Mouse (Mus musculus) limb, embryonic 13.5 days (tissue): Measurements from ENCODE around the gene Tspan31. TPM values are rescaled to one million over a fixed set of nuclear protein-coding genes. Genes with fewer than 3 reads are reported as not detected.

Experiments used
- ATAC-seq: fragments of 200-750 bp; cut with Nextera tagmentation; 2 replicates; pipeline ENCODE4 v1.8.0; 2017; ENCODE audit warnings: low read depth, moderate number of reproducible peaks, moderate TSS enrichment; ENCODE audit not compliant: low FRiP score
- H3K27ac ChIP-seq: fragments of 300-500 bp; sonication (generic); 2 replicates; pipeline ENCODE4 v1.5.1; 2015; ENCODE audit warnings: inconsistent platforms, mild to moderate bottlenecking, moderate library complexity
- H3K27me3 ChIP-seq: fragments of 300-500 bp; sonication (generic); 2 replicates; pipeline ENCODE4 v1.6.1; 2015; ENCODE audit warnings: mild to moderate bottlenecking, inconsistent platforms
- H3K36me3 ChIP-seq: fragments of 300-500 bp; sonication (generic); 2 replicates; pipeline ENCODE4 v1.6.1; 2015; ENCODE audit warnings: inconsistent platforms, mild to moderate bottlenecking, moderate library complexity
- H3K4me1 ChIP-seq: fragments of 300-500 bp; sonication (generic); 2 replicates; pipeline ENCODE4 v1.6.1; 2015; ENCODE audit warnings: inconsistent platforms
- H3K4me2 ChIP-seq: fragments of 300-500 bp; sonication (generic); replicated peaks from 2 replicates; pipeline ENCODE4 v1.6.1; 2015; ENCODE audit warnings: inconsistent platforms, mild to moderate bottlenecking, moderate library complexity
- H3K4me3 ChIP-seq: fragments of 300-500 bp; sonication (generic); 2 replicates; pipeline ENCODE4 v1.5.1; 2015; ENCODE audit warnings: moderate library complexity, mild to moderate bottlenecking, inconsistent platforms
- H3K9ac ChIP-seq: fragments of 300-500 bp; sonication (generic); 2 replicates; pipeline ENCODE4 v1.6.1; 2015; ENCODE audit warnings: mild to moderate bottlenecking, inconsistent platforms
- H3K9me3 ChIP-seq: fragments of 300-500 bp; sonication (generic); 2 replicates; pipeline ENCODE4 v1.6.1; 2016; ENCODE audit warnings: inconsistent platforms
- WGBS: fragments of 180-500 bp; shearing (Covaris S2); methylation state at CpG from one replicate; pipeline ENCODE4 v1.1.7; 2015; 5-methylcytosine and 5-hydroxymethylcytosine counted together
- polyA plus RNA-seq: library from polyadenylated mRNA; unstranded; fragments of >200 nt; fragmentation: Nextera tagmentation; extraction: Ambion mirVana; gene quantifications from 2 replicates; pipeline ENCODE4 v1.2.1, GENCODE M21; 2015

The Tspan31 gene
- polyA plus RNA-seq, 1 experiment from 2014 or later, result 188 TPM

DNA sequence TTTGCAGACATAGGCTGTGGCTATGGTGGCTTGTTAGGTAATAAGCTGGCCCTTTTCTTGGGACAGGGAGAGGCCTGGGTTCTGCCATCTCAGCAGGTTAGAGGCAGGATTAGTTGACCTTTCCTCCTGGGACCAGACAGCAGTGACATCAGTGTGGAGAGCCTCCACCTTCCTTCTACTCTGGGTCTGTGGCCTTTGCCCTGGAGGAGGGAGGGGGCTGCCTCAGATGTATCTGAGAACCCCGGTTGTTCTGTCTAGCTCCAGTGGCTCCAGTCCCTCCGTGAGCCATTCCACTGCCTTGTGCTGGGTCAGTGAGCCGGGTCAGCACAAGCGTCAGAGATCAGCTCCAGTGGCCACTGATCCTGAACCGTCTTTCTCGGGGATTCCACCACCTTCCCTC lies 26.9 kb downstream of the Tspan31 start:
- no peak overlapping the region for H3K4me3 ChIP-seq
- H3K4me1 ChIP-seq, result peaks cover 19% of the 10 kb centered on the region
- 88% methylated on average over 6 of the region's 6 CpGs for WGBS
- peaks cover 30% of the 10 kb centered on the region for H3K27me3 ChIP-seq
- H3K36me3 ChIP-seq, result peaks cover 34% of the 10 kb centered on the region
- H3K9me3 ChIP-seq, result no peaks in the 10 kb centered on the region
- H3K4me2 ChIP-seq, result peak overlapping the region; percentile 97
- H3K9ac ChIP-seq, result peak overlapping the region; percentile 13; the same call in 1 of the 2 replicates
- H3K27ac ChIP-seq, result no peak overlapping the region
- no peak for ATAC-seq

DNA sequence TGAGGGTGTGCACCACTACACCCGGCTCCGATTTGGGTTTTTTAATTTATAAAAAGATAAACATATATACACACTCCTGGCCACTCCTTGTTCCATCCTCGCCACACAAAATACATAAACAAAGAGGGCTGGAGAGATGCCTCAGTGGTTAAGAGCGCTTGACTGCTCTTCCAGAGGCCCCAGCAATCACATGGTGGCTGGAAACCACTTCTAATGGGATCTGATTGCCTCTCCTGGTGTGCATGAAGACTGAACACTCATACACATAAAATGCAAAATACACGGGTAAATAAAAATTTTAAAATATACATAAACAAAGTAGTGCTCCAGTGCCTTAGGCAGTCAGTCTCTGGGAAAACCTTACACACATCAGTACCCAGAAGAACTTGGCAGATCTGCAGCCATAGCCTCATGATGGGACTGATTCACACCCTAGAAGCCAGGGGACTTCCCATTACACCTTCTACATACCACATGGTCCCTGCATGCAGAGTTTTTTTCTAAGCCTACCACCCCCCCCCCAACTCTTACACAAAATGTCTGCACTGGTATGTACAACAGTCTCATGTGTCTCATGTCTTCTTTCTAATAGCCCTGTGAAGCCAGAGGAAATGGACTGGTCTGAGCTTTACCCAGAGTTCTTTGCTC lies 27.5 kb downstream of the Tspan31 start:
- H3K4me1 ChIP-seq, result peaks cover 19% of the 10 kb centered on the region
- ATAC-seq, result no peak
- H3K4me3 ChIP-seq, result peak overlapping the region; percentile 79
- peak overlapping the region; percentile 97 for H3K4me2 ChIP-seq
- peaks cover 24% of the 10 kb centered on the region for H3K27me3 ChIP-seq
- H3K9me3 ChIP-seq, result no peaks in the 10 kb centered on the region
- peaks cover 34% of the 10 kb centered on the region for H3K36me3 ChIP-seq
- H3K9ac ChIP-seq, result peak overlapping the region; percentile 79
- H3K27ac ChIP-seq, result peak overlapping the region; percentile 69; the same call in 1 of the 2 replicates
- 16% methylated on average over 5 of the region's 5 CpGs for WGBS

DNA sequence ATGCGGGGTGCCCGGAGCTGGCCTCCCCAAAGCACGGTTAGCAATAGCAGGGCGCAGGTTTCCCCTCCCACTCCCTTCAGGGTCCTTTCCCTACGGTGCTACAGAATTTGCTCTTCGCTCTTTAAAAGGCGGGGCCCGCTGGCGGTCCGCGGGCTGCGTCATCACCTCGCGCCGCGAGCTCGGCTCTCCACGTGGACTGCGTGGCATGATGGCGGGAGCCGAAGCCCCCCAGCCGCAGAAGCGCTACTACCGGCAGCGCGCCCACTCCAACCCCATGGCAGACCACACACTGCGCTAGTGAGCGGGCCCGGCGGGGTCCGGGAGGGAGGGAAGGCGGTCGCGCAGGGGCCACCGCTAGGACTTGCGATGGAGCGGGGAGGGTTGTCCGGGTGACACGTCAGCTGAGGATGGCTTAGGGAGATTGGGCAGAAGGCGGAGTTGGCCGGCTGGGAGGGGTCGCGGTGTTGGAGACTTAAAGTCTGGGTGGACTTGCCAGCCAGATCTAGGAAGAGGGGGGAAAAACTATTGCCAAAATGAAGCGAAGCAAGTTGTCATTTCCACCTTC lies 28.2 kb downstream of the Tspan31 start:
- ATAC-seq, result peak; percentile 90
- Histone ChIP-seq H3K36me3 (peaks cover 30% of the 10 kb centered on the region), H3K27ac (peak overlapping the region; percentile 69), H3K4me1 (peaks cover 19% of the 10 kb centered on the region), H3K4me2 (peak overlapping the region; percentile 97), H3K27me3 (peaks cover 17% of the 10 kb centered on the region), H3K9me3 (no peaks in the 10 kb centered on the region), H3K4me3 (peak overlapping the region; percentile 79), H3K9ac (peak overlapping the region; percentile 79)
- WGBS, result under 1% methylated on average over 44 of the region's 44 CpGs

DNA sequence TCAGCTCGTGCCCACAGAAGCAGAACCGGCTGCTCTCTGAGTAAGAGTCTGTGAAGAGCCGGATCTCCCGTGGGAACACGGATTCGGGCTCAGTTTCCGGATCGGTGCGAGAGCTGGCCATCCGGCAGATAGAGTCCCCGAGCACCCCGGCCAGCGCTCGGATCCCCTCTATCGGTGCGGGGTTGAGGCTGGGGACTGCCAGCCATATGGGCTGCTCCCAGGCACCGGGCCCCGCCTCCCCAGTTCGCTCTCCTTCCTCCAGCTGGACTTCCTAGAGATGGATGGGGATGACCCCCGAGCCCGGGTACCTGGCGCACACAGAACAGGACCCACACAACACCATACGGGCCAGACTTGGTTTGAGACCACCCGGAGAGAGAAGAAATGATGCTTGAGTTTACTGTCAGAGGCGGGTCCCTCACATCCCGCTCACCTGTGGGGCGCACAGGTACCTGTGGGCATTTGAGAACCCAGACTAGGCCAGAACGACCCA lies 28.7 kb downstream of the Tspan31 start, which contains the start of the genes Mettl1 and Eef1akmt3:
Mettl1 (plus strand) TSS at position 141 of the 493 bp plus-strand sequence.
Eef1akmt3 (minus strand) TSS at position 240 of the 493 bp plus-strand sequence.
- Histone ChIP-seq H3K4me2 (peak within 1 kb of the TSS; percentile 97), H3K27ac (peak within 1 kb of the TSS; percentile 69), H3K4me3 (peak within 1 kb of the TSS; percentile 79), H3K27me3 (peaks cover 12% of the 10 kb centered on the region), H3K9me3 (no peaks in the 10 kb centered on the region), H3K4me1 (peaks cover 19% of the 10 kb centered on the region), H3K9ac (peak within 1 kb of the TSS; percentile 79), H3K36me3 (peaks cover 24% of the 10 kb centered on the region)
- under 1% methylated on average over 28 of the region's 28 CpGs for WGBS
- ATAC-seq, result peak; percentile 58

DNA sequence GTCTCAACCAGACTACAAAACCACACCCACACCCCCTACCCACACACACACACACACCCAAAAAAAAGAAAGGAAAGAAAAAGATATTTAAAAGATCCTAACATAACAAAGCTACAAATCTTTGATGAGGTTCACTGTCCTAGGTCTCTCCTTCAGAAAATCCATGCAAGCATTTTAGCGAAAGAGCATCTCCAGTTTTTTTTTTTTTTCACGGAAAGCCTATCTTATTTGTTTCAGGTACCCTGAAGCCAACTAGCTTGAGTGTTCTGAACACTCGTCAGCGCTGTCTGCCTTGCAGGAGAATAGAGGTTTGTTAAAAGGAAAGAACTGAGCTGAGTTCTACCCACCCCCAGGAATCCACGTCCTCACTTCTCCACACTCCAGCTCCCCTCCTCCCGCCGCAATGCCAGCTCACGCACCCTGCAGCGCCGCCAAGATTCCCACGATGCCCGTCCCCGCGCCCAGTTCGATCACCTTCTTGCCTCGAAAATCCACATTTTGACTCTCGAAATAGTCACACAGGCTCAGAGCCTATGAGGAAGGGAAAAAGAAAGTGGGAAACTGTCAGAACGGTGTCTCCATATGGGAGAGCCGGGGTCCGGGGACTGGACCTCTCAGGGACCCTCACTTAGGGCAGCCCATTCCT lies 29.4 kb downstream of the Tspan31 start:
- Histone ChIP-seq H3K4me2 (peak overlapping the region; percentile 97), H3K27ac (peak overlapping the region; percentile 69), H3K9ac (peak overlapping the region; percentile 79), H3K4me3 (peak overlapping the region; percentile 79), H3K36me3 (peaks cover 21% of the 10 kb centered on the region), H3K27me3 (peaks cover 11% of the 10 kb centered on the region), H3K9me3 (no peaks in the 10 kb centered on the region), H3K4me1 (peaks cover 19% of the 10 kb centered on the region)
- WGBS, result 1% methylated on average over 20 of the region's 20 CpGs
- peak; percentile 26 for ATAC-seq

DNA sequence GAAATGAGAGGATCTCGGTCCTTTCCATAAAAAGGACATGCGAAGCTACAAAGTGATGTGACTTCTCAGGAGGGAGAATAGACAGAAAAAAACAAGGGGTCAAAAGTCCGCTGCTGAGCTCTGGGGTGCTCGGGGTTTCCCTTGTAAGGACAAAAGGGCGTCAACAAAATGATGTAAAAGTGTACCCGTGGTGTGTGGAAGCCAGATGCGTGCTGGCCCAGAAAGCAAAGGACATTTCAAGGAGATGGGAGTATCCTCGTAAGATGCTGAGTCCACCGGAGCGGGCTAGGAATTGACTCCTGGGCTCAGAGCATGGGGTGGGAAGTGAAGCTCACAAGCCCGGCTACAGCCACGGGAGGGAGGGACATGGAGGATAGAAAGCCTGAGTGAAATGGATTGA lies 32.4 kb downstream of the Tspan31 start:
- 77% methylated on average over 12 of the region's 12 CpGs for WGBS
- ATAC-seq, result no peak

DNA sequence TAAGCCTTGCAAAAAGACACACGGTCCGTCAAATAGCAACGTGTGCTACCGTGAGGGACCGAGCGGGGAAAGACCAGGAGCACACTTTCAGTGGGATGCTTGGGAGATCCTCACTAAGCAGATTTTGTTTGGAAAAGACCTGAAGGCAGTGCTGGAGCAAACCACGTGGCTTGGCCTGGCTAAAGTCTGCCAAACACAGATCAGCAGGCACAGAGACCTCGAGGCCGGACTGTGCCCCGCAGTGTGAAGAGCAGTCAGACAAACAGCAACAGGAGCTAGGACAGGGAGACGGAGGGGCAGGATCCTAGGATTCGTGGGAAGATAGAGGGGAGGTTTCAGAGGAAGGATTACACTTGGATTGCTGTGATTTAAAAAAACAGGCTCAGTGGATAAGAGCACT lies 33.8 kb downstream of the Tspan31 start:
- Histone ChIP-seq H3K4me2 (no peak overlapping the region), H3K27me3 (peaks cover 11% of the 10 kb centered on the region), H3K4me3 (no peak overlapping the region), H3K9ac (no peak overlapping the region), H3K9me3 (no peaks in the 10 kb centered on the region), H3K4me1 (peaks cover 7% of the 10 kb centered on the region), H3K36me3 (no peaks in the 10 kb centered on the region), H3K27ac (no peak overlapping the region)
- no peak for ATAC-seq
- 82% methylated on average over 12 of the region's 12 CpGs for WGBS

More for the DNA sequence above, 32.4 kb downstream of the Tspan31 start:
- H3K4me2 ChIP-seq, result no peak overlapping the region
- H3K36me3 ChIP-seq, result no peaks in the 10 kb centered on the region
- no peak overlapping the region for H3K9ac ChIP-seq
- H3K4me3 ChIP-seq, result no peak overlapping the region
- H3K4me1 ChIP-seq, result peaks cover 12% of the 10 kb centered on the region
- H3K27ac ChIP-seq, result no peak overlapping the region
- no peaks in the 10 kb centered on the region for H3K9me3 ChIP-seq
- peaks cover 11% of the 10 kb centered on the region for H3K27me3 ChIP-seq

DNA sequence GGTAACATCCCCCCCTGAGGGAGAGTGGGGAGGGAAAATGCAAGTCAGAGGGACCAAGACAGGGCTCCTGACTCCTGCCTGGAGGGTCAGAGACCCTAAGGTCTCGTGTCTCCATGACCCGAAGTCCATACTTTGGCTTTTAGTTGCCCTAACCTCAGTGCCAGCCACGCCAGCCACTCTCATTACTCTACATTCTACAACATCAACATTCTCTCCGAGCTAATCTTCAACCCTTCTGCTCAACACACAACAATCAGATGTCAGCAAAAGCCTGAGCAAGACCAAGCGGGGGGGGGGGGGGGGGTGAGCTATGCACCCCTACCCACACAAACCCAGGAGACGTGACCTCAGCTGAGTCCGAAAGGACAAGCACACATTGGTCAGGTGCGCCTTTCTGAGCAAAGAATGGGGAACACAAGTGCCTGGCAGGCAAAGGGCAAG lies 36.7 kb downstream of the Tspan31 start:
- WGBS, result 77% methylated on average over 8 of the region's 8 CpGs
- Histone ChIP-seq H3K27ac (no peak overlapping the region), H3K4me1 (peaks cover 8% of the 10 kb centered on the region), H3K27me3 (no peaks in the 10 kb centered on the region), H3K4me2 (no peak overlapping the region), H3K9ac (no peak overlapping the region), H3K36me3 (peaks cover 12% of the 10 kb centered on the region), H3K4me3 (no peak overlapping the region), H3K9me3 (no peaks in the 10 kb centered on the region)
- ATAC-seq, result no peak

DNA sequence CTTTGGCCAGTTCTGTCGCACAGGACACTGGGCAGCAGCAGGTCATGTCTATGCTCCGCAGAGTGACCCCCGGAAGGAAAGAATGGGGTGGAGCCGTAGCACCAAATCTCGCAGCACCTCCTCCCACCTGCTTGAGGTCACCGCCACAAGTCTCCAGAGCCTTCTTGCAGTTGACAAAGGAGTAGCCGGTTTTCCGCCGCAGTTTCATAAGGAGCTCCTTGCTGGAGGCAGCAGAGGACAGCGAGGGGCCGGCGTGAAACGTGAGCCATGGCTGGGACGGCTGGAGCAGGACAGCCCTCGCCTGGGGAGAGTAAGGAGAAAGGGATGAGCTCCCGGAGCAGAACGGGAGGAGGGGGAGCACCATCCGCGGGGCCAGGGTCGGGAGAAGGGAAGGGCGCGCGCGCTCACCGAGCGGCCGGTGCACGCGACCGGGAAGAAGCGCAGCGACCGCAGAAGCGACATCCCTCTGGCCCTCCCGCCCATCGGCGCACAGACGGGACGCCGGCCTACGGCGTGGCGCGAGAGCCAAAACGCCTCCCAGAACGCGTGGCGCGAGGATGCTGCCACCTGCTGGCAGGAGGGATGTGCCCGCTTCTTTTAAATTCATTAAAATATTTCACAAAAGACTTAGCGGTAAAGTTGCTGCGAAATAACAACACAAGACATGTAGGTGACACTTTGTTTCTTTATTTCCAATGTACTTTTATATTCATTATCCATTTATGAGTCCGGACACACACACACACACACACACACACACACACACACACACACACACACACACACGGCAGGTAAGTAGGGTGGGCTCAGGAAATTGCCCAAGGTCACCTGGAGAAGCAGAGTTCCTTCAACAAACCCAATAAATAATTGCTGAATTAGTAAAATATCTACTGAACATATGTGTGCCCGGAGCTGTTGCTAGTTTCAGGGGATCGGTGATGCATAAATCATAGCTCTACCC lies 39.4 kb downstream of the Tspan31 start, which contains the start of gene Tsfm:
Tsfm (minus strand) TSS at position 505 of the 961 bp plus-strand sequence.
- H3K9ac ChIP-seq, result peak within 1 kb of the TSS; percentile 94
- no peaks in the 10 kb centered on the region for H3K27me3 ChIP-seq
- no peaks in the 10 kb centered on the region for H3K9me3 ChIP-seq
- peaks cover 8% of the 10 kb centered on the region for H3K4me1 ChIP-seq
- H3K4me2 ChIP-seq, result peak within 1 kb of the TSS; percentile 87
- 5% methylated on average over 55 of the region's 56 CpGs for WGBS
- peaks cover 39% of the 10 kb centered on the region for H3K36me3 ChIP-seq
- peak within 1 kb of the TSS; percentile 92 for H3K4me3 ChIP-seq
- peak within 1 kb of the TSS; percentile 75 for H3K27ac ChIP-seq
- peak; percentile 80 for ATAC-seq

DNA sequence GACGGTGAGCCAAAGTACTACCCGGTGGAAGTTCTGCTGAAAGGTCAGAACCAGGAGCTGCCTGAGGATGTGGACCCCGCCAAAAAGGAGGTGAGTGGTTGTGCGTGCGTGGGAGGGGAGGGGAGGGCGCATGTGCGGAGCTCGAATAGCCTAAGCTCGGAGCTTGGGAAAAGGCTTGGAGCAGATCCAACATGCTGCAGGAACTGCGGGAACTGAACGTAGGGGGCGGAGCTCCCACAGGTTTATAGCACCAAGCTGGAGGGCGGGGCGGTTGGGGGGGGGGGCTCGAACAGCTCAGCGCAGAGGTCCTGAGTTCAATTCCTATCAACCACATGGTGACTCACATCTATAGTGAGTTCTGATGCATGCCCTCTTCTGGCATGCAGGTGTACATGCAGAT lies 51.6 kb downstream of the Tspan31 start:
- H3K4me3 ChIP-seq, result no peak overlapping the region
- 63% methylated on average over 16 of the region's 16 CpGs for WGBS
- peaks cover 21% of the 10 kb centered on the region for H3K4me1 ChIP-seq
- H3K9ac ChIP-seq, result no peak overlapping the region
- ATAC-seq, result no peak
- no peak overlapping the region for H3K27ac ChIP-seq
- no peaks in the 10 kb centered on the region for H3K27me3 ChIP-seq
- no peaks in the 10 kb centered on the region for H3K9me3 ChIP-seq
- H3K36me3 ChIP-seq, result peaks cover 17% of the 10 kb centered on the region
- no peak overlapping the region for H3K4me2 ChIP-seq
